Mouse (Mus musculus): ENCODE results near the gene Chn2. TPM values are rescaled to one million over a fixed set of nuclear protein-coding genes. Genes with fewer than 3 reads are reported as not detected.

The Chn2 gene
- total and polyA plus RNA-seq, 3 experiments: not detected

DNA sequence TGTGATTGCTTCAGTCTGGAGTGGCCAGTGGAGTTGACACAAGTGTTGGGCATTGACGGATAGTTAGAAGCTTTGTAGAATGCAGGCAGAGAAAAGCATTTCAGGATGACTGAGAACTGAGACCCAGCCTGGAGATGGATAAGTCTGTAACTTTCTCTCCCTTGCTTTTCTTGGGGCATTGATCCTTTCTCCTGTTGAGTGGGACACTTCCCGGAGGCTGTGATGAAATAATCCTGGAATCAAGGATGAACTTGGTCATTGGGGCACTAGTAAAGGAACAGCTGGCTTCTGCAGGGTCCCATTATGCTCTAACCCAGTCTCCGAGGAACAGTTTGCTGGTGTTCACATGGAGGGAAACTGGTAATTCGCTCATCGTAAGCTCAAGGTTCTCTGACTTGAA lies 4.2 kb downstream of the Chn2 start:
- no peaks in the 10 kb centered on the region for H3K36me3 ChIP-seq (ENCODE audit: control insufficient read depth in 1 of 2, insufficient read depth in 2 of 2, low read length in 2 of 2)
- H3K4me3 ChIP-seq (ENCODE audit: control insufficient read depth in 1 of 2, insufficient read depth in 1 of 2, low read depth in 2 of 2, low read length in 2 of 2): no peak overlapping the region
- no peaks in the 10 kb centered on the region for H3K27me3 ChIP-seq (ENCODE audit: control insufficient read depth in 1 of 2, insufficient read depth in 2 of 2, low read length in 2 of 2)
- H3K9ac ChIP-seq (ENCODE audit: control insufficient read depth, low read depth, low read length, poor library complexity, severe bottlenecking): no peak overlapping the region
- no peaks in the 10 kb centered on the region for H3K9me3 ChIP-seq (replicated peaks; ENCODE audit: insufficient read depth, low read length)
- H3K27ac ChIP-seq (ENCODE audit: control insufficient read depth, low read depth, low read length): no peak overlapping the region
- TF ChIP-seq USF1 (IDR thresholded peaks at IDR 0.05; ENCODE audit: low read depth, low read length) (no peak), ZNF384 (IDR thresholded peaks at IDR 0.05; ENCODE audit: low read depth, low read length) (no peak), KAT2A (conservative IDR thresholded peaks at IDR 0.05; ENCODE audit: low read depth, low read length) (no peak)
- no peak for DNase-seq (ENCODE audit: low read depth, low spot score)
- H3K4me1 ChIP-seq (ENCODE audit: control insufficient read depth in 1 of 2, insufficient read depth in 2 of 2, low read length in 2 of 2): no peaks in the 10 kb centered on the region
- H3K79me2 ChIP-seq (ENCODE audit: control insufficient read depth, insufficient read depth, low read length, poor library complexity): no peaks in the 10 kb centered on the region

GRCm38 (mm10) chr6:54045748-54046721 lies 6.7 kb downstream of the Chn2 start:
- Histone ChIP-seq H3K27me3 (ENCODE audit: control insufficient read depth in 1 of 2, insufficient read depth in 2 of 2, low read length in 2 of 2) (no peaks in the 10 kb centered on the region), H3K4me1 (ENCODE audit: control insufficient read depth in 1 of 2, insufficient read depth in 2 of 2, low read length in 2 of 2) (no peaks in the 10 kb centered on the region), H3K27ac (ENCODE audit: control insufficient read depth, low read depth, low read length) (no peak overlapping the region), H3K36me3 (ENCODE audit: control insufficient read depth in 1 of 2, insufficient read depth in 2 of 2, low read length in 2 of 2) (no peaks in the 10 kb centered on the region), H3K79me2 (ENCODE audit: control insufficient read depth, insufficient read depth, low read length, poor library complexity) (no peaks in the 10 kb centered on the region), H3K9me3 (replicated peaks; ENCODE audit: insufficient read depth, low read length) (no peaks in the 10 kb centered on the region), H3K4me3 (ENCODE audit: control insufficient read depth in 1 of 2, insufficient read depth in 1 of 2, low read depth in 2 of 2, low read length in 2 of 2) (no peak overlapping the region), H3K9ac (ENCODE audit: control insufficient read depth, low read depth, low read length, poor library complexity, severe bottlenecking) (no peak overlapping the region)
- DNase-seq (ENCODE audit: low read depth, low spot score): no peak
- no peak for TF ChIP-seq TAL1 (IDR thresholded peaks at IDR 0.05; ENCODE audit: low read length)

- Histone ChIP-seq H3K4me3 (ENCODE audit: control insufficient read depth in 1 of 2, insufficient read depth in 1 of 2, low read depth in 2 of 2, low read length in 2 of 2) (no peak overlapping the region), H3K27ac (ENCODE audit: control insufficient read depth, low read depth, low read length) (no peak overlapping the region), H3K4me1 (ENCODE audit: control insufficient read depth in 1 of 2, insufficient read depth in 2 of 2, low read length in 2 of 2) (no peaks in the 10 kb centered on the region), H3K36me3 (ENCODE audit: control insufficient read depth in 1 of 2, insufficient read depth in 2 of 2, low read length in 2 of 2) (no peaks in the 10 kb centered on the region), H3K79me2 (ENCODE audit: control insufficient read depth, insufficient read depth, low read length, poor library complexity) (no peaks in the 10 kb centered on the region), H3K9me3 (replicated peaks; ENCODE audit: insufficient read depth, low read length) (no peaks in the 10 kb centered on the region), H3K27me3 (ENCODE audit: control insufficient read depth in 1 of 2, insufficient read depth in 2 of 2, low read length in 2 of 2) (no peaks in the 10 kb centered on the region), H3K9ac (ENCODE audit: control insufficient read depth, low read depth, low read length, poor library complexity, severe bottlenecking) (no peak overlapping the region)
- TF ChIP-seq HCFC1 (IDR thresholded peaks at IDR 0.05; ENCODE audit: low read depth, low read length) (no peak), GABPA (IDR thresholded peaks at IDR 0.05; ENCODE audit: low read depth, low read length) (no peak), EP300 (IDR thresholded peaks at IDR 0.05; ENCODE audit: low read depth in 1 of 2, low read length in 2 of 2) (no peak), ZMIZ1 (IDR thresholded peaks at IDR 0.05; ENCODE audit: low read depth, low read length) (no peak), TBP (IDR thresholded peaks at IDR 0.05; ENCODE audit: low read depth, low read length) (no peak), NRF1 (IDR thresholded peaks at IDR 0.05; ENCODE audit: insufficient read depth, low read depth, low read length, poor library complexity, severe bottlenecking) (no peak), TAL1 (IDR thresholded peaks at IDR 0.05; ENCODE audit: low read length) (no peak)
- DNase-seq (ENCODE audit: low read depth, low spot score): no peak
These were observed 7.8 kb downstream of the Chn2 start for GRCm38 (mm10) chr6:54046884-54047747.
